Mouse (Mus musculus) layer of hippocampus, adult 8-10 months (tissue): ENCODE measurements at regions not wholly inside any gene's neighbourhood (a gene's known extent, or its start where the extent isn't known, plus 50 kb on each side); places are given as distances from the start of the nearest gene placed in this dataset.
A peak's percentile ranks its signal among the peaks of the same experiment; 100 is the strongest.

Experiments
- DNase-seq, 2 experiments: peaks; one replicate each; pipeline ENCODE4 v3.0.0; 2022; ENCODE audit warnings: low spot score in 2 of 2

- no peak for DNase-seq
Measured at GRCm38 (mm10) chr12:35725910-35726309, 191.1 kb upstream of the Ahr start.

DNA sequence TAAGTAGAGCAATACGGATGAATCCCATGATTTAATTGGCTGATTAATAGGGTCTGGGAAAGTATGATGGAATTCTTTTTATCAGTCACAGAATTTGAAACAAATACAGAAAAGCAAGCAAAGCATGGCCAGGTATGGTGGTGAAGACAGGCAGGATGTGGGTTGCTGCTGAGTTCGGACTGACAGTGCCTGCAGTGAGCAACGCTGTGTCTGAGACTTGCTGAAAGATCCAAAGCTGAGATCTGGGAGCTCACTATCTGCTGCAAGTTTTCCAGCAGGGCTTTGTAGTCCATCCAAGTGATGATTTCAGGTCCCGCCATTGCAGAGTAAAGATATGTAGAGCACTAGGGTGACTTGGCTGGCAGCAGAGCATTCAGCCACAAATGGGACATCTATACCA lies 189.3 kb upstream of the Ahr start:
- DNase-seq = no peak

- no peak for DNase-seq
Measured at GRCm38 (mm10) chr12:35712671-35713070, 177.8 kb upstream of the Ahr start.

GRCm38 (mm10) chr12:35711549-35712070 lies 176.8 kb upstream of the Ahr start:
- no peak for DNase-seq

- no peak for DNase-seq
Measured at GRCm38 (mm10) chr12:35710323-35710722, 175.5 kb upstream of the Ahr start.

GRCm38 (mm10) chr12:35703479-35703878 lies 168.6 kb upstream of the Ahr start:
- no peak for DNase-seq

DNA sequence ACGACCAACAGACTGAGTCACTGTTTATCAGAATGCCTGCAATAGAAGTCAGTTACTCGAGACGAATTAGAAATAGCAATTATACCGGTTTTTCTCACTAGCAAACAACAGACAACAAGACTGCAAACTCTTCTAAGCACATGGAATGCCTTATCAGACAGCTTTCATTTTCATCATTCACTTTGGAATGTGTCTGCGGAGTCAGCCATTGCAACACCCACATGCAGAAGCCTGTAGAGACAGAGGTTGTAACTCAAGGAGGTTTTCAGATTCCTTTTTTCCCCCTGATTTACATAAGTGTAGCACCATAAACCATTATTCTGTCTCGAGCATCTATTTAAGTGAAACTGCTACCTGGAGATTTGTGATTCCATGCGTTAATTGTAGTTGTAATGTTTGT lies 167.8 kb upstream of the Ahr start:
- DNase-seq = no peak

GRCm38 (mm10) chr12:35694253-35694652 lies 159.4 kb upstream of the Ahr start:
- no peak for DNase-seq

GRCm38 (mm10) chr12:35690914-35691313 lies 156.1 kb upstream of the Ahr start:
- DNase-seq = no peak

- DNase-seq = no peak
Measured at GRCm38 (mm10) chr12:35686231-35686630, 151.4 kb upstream of the Ahr start.

DNA sequence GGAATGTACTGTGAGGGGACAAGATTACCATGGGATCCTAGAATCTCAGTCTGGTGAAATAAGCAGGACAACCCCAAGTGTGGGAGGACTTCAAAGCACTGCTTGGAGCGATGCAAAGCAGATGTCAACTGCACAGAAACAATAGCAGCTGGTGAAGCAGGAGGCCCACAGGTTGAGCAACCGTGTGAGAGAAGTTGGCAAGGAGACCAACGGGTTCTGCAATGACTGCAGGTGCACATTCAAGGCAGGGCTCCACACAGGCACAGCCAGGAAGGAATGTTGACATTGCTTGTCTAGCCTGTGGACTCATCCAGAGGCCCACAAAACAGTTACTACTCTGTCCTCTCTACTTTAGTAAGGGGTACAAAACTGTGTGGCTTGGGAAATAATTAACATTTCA lies 150.4 kb upstream of the Ahr start:
- peak in 1 of 2 experiments; percentile 6 for DNase-seq

- no peak for DNase-seq
Measured at GRCm38 (mm10) chr12:35681864-35682449, 147.1 kb upstream of the Ahr start.

DNA sequence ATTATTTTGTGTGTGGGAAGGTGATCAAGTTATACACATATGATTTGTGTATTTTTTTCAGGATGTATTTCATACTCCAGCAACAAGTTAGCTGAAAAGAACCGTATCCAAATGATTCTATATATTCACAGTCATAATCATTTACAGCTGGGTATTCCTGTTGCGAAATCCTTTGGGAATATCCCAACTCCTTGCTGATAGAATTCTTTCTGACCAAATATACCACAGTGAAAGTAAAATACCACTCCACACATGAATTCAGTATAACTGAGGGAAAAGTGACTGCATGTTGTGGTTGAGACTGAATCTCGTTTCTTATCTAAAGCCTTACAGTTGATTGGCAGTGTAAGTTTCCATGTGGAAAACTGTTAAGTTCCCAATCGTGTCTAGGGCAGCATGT lies 145.1 kb upstream of the Ahr start:
- DNase-seq = no peak

- no peak for DNase-seq
Measured at GRCm38 (mm10) chr12:35679025-35679424, 144.2 kb upstream of the Ahr start.

DNA sequence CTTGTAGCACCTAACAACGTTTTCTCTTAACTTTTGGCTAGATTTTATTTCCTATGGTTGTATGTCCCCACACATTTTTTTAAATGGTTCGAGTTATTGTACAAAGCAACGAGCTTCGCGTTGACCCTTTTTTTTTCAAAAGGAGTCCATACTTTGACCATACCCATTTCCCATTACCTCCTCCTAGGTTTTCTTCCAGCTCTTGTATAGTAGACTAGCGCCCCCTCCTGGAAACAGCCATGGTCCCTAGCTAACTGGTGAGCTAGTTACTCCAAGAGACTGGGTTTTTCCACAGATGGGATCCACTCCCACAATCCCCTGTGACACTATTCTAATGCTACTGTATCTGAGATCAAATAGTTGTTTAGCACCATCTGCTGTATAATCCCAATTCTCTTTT lies 139.6 kb upstream of the Ahr start:
- peak; percentile 63 to 71 for DNase-seq

- DNase-seq = no peak
Measured at GRCm38 (mm10) chr12:35670980-35671379, 136.1 kb upstream of the Ahr start.

DNA sequence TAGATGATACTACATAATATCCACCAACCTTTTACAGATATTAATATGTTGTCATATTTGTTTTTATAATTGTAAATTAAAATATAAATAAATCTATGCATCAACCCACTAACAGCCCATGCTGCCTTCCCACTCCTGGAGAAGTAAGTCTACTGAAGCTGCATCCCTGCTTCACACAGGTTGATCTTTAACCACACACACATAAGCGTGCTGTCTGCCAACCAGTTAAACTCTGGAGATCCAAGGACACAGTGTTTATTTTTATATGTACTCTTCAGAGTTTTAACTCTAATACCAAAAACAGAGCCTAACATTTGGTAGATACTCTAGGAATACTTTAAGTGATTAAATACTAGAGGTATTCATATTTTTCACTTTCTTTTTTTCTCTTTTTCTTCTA lies 133.9 kb upstream of the Ahr start:
- no peak for DNase-seq

DNA sequence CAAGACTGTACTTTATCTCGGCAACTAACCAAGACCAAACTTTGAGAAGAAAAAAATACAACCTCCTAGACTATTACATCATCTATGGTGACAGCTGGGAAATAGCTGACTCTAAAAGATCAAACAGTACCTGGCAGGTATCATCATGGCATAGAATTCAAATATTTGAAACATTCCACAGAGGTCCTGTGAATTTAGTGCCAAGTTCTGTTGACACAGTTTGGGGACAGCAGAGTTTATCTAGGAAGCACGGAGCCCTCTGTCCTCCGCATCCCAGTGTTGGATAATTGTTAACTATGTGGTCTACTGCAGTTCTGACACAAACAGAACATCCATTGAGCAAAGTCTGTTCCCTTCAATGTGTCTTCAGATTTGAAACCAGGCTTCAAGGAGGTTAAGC lies 132.9 kb upstream of the Ahr start:
- DNase-seq = no peak

DNA sequence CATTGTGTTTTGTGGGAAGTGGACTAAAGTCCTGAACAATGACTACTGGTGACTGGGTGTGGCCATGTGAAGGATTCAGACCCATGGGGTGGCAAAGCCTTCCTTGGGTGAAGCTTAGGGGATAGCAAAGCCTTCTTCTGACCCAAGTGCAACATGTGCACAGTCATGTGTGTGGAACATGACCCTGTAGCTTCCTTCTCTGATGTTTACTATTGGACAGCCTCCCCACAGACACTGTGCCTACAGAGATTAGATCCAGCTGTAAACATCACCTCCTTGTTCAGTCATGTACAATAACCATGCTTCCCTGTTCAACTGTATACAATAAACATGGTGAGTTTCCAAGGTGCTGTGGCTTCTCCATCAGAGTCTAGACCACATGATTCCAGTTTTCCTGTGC lies 132.4 kb upstream of the Ahr start:
- no peak for DNase-seq

- no peak for DNase-seq
Measured at GRCm38 (mm10) chr12:35666062-35666461, 131.2 kb upstream of the Ahr start.

- no peak for DNase-seq
Measured at GRCm38 (mm10) chr12:35663062-35663461, 128.2 kb upstream of the Ahr start.

- no peak for DNase-seq
Measured at GRCm38 (mm10) chr12:35656563-35656962, 121.7 kb upstream of the Ahr start.

- no peak for DNase-seq
Measured at GRCm38 (mm10) chr12:35649772-35650171, 114.9 kb upstream of the Ahr start.

DNA sequence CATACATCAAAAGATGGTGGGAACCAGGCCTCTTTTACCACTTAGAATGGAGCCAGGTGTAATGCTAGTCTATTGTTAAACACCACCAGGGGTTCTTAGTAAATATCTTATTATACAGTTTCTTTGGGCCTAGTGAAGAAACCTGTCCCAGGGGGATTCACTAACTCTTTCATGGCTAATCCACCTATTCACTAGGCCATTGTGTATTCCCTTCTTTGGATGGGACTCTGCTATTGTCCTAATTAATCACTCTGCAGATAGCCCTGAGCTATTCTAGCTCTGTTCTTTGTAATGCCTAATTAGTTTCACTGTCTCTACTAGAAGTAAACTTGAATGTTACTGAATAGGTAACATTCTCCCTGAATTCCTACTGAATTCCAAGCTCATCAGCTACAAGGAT lies 107.6 kb upstream of the Ahr start:
- DNase-seq = no peak
